Mouse (Mus musculus): Measurements from ENCODE around the gene Itpk1.
A peak's percentile ranks its signal among the peaks of the same experiment; 100 is the strongest.

Itpk1 gene

GRCm38 (mm10) chr12:102713153-102713865, 8.6 kb upstream of the Itpk1 start:
- no peak for DNase-seq (ENCODE audit: low read depth, low spot score)

GRCm38 (mm10) chr12:102710851-102711375, 6.2 kb upstream of the Itpk1 start:
- no peak for DNase-seq (ENCODE audit: low read depth, low spot score)

- DNase-seq (ENCODE audit: low read depth, low spot score) = no peak
Measured at GRCm38 (mm10) chr12:102709896-102710295, 5.2 kb upstream of the Itpk1 start.

- DNase-seq (ENCODE audit: low read depth, low spot score) = no peak
Measured at GRCm38 (mm10) chr12:102708220-102708619, 3.5 kb upstream of the Itpk1 start.

- DNase-seq (ENCODE audit: low read depth, low spot score) = no peak
Measured at GRCm38 (mm10) chr12:102706833-102707463, 2.2 kb upstream of the Itpk1 start.

- no peak for DNase-seq (ENCODE audit: low read depth, low spot score)
Measured at GRCm38 (mm10) chr12:102705906-102706640, 1.3 kb upstream of the Itpk1 start.

GRCm38 (mm10) chr12:102705216-102705871, 614 bp upstream of the Itpk1 start:
- DNase-seq (ENCODE audit: low read depth, low spot score) = peak; percentile 62

GRCm38 (mm10) chr12:102703921-102704408, 765 bp downstream of the Itpk1 start:
- no peak for DNase-seq (ENCODE audit: low read depth, low spot score)

- no peak for DNase-seq (ENCODE audit: low read depth, low spot score)
Measured at GRCm38 (mm10) chr12:102703441-102703840, 1.3 kb downstream of the Itpk1 start.

- DNase-seq (ENCODE audit: low read depth, low spot score) = no peak
Measured at GRCm38 (mm10) chr12:102703111-102703412, 1.7 kb downstream of the Itpk1 start.

- DNase-seq (ENCODE audit: low read depth, low spot score) = peak; percentile 81
Measured at GRCm38 (mm10) chr12:102702356-102703110, 2.2 kb downstream of the Itpk1 start.

- no peak for DNase-seq (ENCODE audit: low read depth, low spot score)
Measured at GRCm38 (mm10) chr12:102701691-102702207, 3.0 kb downstream of the Itpk1 start.

GRCm38 (mm10) chr12:102700453-102700852, 4.3 kb downstream of the Itpk1 start:
- no peak for DNase-seq (ENCODE audit: low read depth, low spot score)

GRCm38 (mm10) chr12:102699156-102699555, 5.6 kb downstream of the Itpk1 start:
- no peak for DNase-seq (ENCODE audit: low read depth, low spot score)

GRCm38 (mm10) chr12:102698089-102698684, 6.5 kb downstream of the Itpk1 start:
- DNase-seq (ENCODE audit: low read depth, low spot score) = no peak

- no peak for DNase-seq (ENCODE audit: low read depth, low spot score)
Measured at GRCm38 (mm10) chr12:102697381-102697780, 7.3 kb downstream of the Itpk1 start.

- DNase-seq (ENCODE audit: low read depth, low spot score) = no peak
Measured at GRCm38 (mm10) chr12:102696635-102697354, 7.9 kb downstream of the Itpk1 start.

GRCm38 (mm10) chr12:102695369-102696239, 9.1 kb downstream of the Itpk1 start:
- no peak for DNase-seq (ENCODE audit: low read depth, low spot score)

GRCm38 (mm10) chr12:102691761-102692160, 13.0 kb downstream of the Itpk1 start:
- no peak for DNase-seq (ENCODE audit: low read depth, low spot score)
